Mouse (Mus musculus): ENCODE measurements around the gene Ugt2a1. TPM values are rescaled to one million over a fixed set of nuclear protein-coding genes. Genes with fewer than 3 reads are reported as not detected.

The Ugt2a1 gene
- not detected for polyA plus RNA-seq (2017; shearing (Covaris generic))

GRCm38 (mm10) chr5:87490771-87491170, at the start of gene Ugt2a1:
Gene Ugt2a1, minus strand, starts transcription at chr5:87490871.

GRCm38 (mm10) chr5:87538111-87538510, 47.4 kb upstream of the Ugt2a1 start, which contains the start of gene Sult1b1:
Gene Sult1b1, minus strand, starts transcription at chr5:87538195.

GRCm38 (mm10) chr5:87486706-87487105, 4.0 kb downstream of the Ugt2a1 start, which contains the start of gene Gm43638:
Gene Gm43638, minus strand, starts transcription at chr5:87486806.

GRCm38 (mm10) chr5:87482160-87482559, 8.5 kb downstream of the Ugt2a1 start, which contains the start of gene Ugt2a2:
Gene Ugt2a2, minus strand, starts transcription at chr5:87482260.

GRCm38 (mm10) chr5:87424041-87424440, 66.6 kb downstream of the Ugt2a1 start, which contains the start of gene Ugt2b38:
Gene Ugt2b38, minus strand, starts transcription at chr5:87424203.

Other genes with a start within 250 kb of the Ugt2a1 start
- gene Ugt2b37, start 236.1 kb downstream of the Ugt2a1 start, polyA plus RNA-seq (2017; shearing (Covaris generic)) = under 1 TPM in 1 of 2 experiments, not detected in 1; 0.23 TPM
- under 1 TPM in 1 of 2 experiments, not detected in 1; 0.14 TPM for gene Ugt2a3, start 153.7 kb downstream of the Ugt2a1 start, polyA plus RNA-seq (2017; shearing (Covaris generic))
- gene Ugt2b38, start 66.7 kb downstream of the Ugt2a1 start, polyA plus RNA-seq (2017; shearing (Covaris generic)) = not detected
- not detected for gene Ugt2a2, start 8.6 kb downstream of the Ugt2a1 start, polyA plus RNA-seq (2017; shearing (Covaris generic))
- not detected for gene Gm43638, start 4.1 kb downstream of the Ugt2a1 start, polyA plus RNA-seq (2017; shearing (Covaris generic))
- gene Sult1b1, start 47.3 kb upstream of the Ugt2a1 start, polyA plus RNA-seq (2017; shearing (Covaris generic)) = not detected
- gene Sult1d1, start 78.2 kb upstream of the Ugt2a1 start, polyA plus RNA-seq (2017; shearing (Covaris generic)) = under 1 TPM; 0.11 to 0.16 TPM
- not detected for gene Sult1e1, start 100.7 kb upstream of the Ugt2a1 start, polyA plus RNA-seq (2017; shearing (Covaris generic))
- gene Csn1s1, start 175.3 kb upstream of the Ugt2a1 start, polyA plus RNA-seq (2017; shearing (Covaris generic)) = 1 to 10 TPM in 1 of 2 experiments, not detected in 1; 1.3 TPM
- gene Csn2, start 208.8 kb upstream of the Ugt2a1 start, polyA plus RNA-seq (2017; shearing (Covaris generic)) = under 1 TPM in 1 of 2 experiments, not detected in 1; 0.31 TPM

Data from activated CD4-positive, CD25-positive, alpha-beta regulatory T cell (primary cell).